Mouse (Mus musculus) C2C12 (cell line): ENCODE data around the gene Cnn3. TPM values are rescaled to one million over a fixed set of nuclear protein-coding genes. Genes with fewer than 3 reads are reported as not detected.

ENCODE experiments used
- H3K27me3 ChIP-seq: one replicate; pipeline ENCODE4 v1.6.1; 2011; ENCODE audit not compliant: control insufficient read depth, insufficient read depth, insufficient read length
- H3K36me3 ChIP-seq: one replicate; pipeline ENCODE4 v1.6.1; 2011; ENCODE audit not compliant: control insufficient read depth, insufficient read depth
- H3K4me3 ChIP-seq: one replicate; pipeline ENCODE4 v1.5.1; 2011; ENCODE audit warnings: mild to moderate bottlenecking, control low read depth; ENCODE audit not compliant: poor library complexity, insufficient read depth, severe bottlenecking
- H3K79me2 ChIP-seq: one replicate; pipeline ENCODE4 v1.6.1; 2011; ENCODE audit not compliant: control insufficient read depth, insufficient read depth
- H3K79me3 ChIP-seq: one replicate; pipeline ENCODE4 v1.6.1; 2011; ENCODE audit warnings: low read depth, control low read depth
- H3ac ChIP-seq: one replicate; pipeline ENCODE3; 2011; ENCODE audit warnings: low read depth; ENCODE audit not compliant: control insufficient read depth, insufficient read length
- CEBPB ChIP-seq: IDR thresholded peaks from one replicate; pipeline ENCODE4 v1.6.1; 2011; ENCODE audit warnings: low read depth, mild to moderate bottlenecking, control low read depth, moderate library complexity
- CTCF ChIP-seq: IDR thresholded peaks from one replicate; pipeline ENCODE4 v1.5.1; 2011; ENCODE audit not compliant: control insufficient read depth, insufficient read depth, insufficient read length
- FOSL1 ChIP-seq: IDR thresholded peaks from one replicate; pipeline ENCODE4 v1.8.0; 2011; ENCODE audit warnings: mild to moderate bottlenecking, low read length; ENCODE audit not compliant: poor library complexity, insufficient read depth, severe bottlenecking
- MAX ChIP-seq: IDR thresholded peaks from one replicate; pipeline ENCODE4 v1.6.1; 2011; ENCODE audit warnings: mild to moderate bottlenecking, control low read depth
- MYOD1 ChIP-seq: IDR thresholded peaks from one replicate; pipeline ENCODE4 v1.6.1; 2011; ENCODE audit warnings: low read depth; ENCODE audit not compliant: control insufficient read depth, insufficient read length
- MYOG ChIP-seq: IDR thresholded peaks from one replicate; pipeline ENCODE4 v1.6.1; 2011; ENCODE audit not compliant: control insufficient read depth, insufficient read length; ENCODE audit errors: extremely low read depth
- USF1 ChIP-seq: IDR thresholded peaks from one replicate; pipeline ENCODE4 v1.6.1; 2011; ENCODE audit warnings: low read depth, mild to moderate bottlenecking, control low read depth, moderate library complexity
- polyA plus RNA-seq: library from polyadenylated mRNA; unstranded; fragments of >200 nt; fragmentation: generic; extraction: Trizol; gene quantifications from one replicate; pipeline ENCODE4 v1.2.1, GENCODE M21; 2012; ENCODE audit warnings: missing spikeins

The Cnn3 gene
- polyA plus RNA-seq, 1 experiment: 362 TPM

GRCm38 (mm10) chr3:121460473-121461193 lies 34.3 kb downstream of the Cnn3 start:
- H3K36me3 ChIP-seq: peaks cover 45% of the 10 kb centered on the region
- no peaks in the 10 kb centered on the region for H3K27me3 ChIP-seq

DNA sequence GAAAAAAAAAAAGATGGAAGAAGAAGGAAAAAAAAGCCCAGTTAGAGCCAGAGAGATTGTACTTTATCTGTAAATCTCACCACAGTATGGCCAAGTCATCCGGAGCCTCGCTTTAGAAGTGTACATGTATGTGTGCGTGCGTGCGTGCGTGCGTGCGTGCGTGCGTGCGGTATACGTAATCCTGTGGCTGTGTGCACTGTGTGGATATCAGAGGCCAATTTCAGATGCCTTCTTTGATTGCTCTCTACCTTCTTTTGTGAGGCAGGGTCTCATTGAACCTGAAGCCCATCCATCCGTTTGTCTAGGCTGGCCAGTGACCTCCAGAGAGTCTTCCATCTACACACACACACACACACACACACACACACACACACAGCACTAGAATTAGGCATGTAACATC lies 35.2 kb downstream of the Cnn3 start:
- Histone ChIP-seq H3K27me3 (no peaks in the 10 kb centered on the region), H3K79me3 (no peaks in the 10 kb centered on the region), H3K4me3 (no peak overlapping the region), H3K36me3 (peaks cover 38% of the 10 kb centered on the region), H3ac (no peak overlapping the region), H3K79me2 (no peaks in the 10 kb centered on the region)
- TF ChIP-seq MAX (no peak), FOSL1 (no peak), MYOG (no peak), CEBPB (no peak), MYOD1 (no peak), USF1 (no peak), CTCF (no peak)

More at GRCm38 (mm10) chr3:121460473-121461193, 34.3 kb downstream of the Cnn3 start:
- Histone ChIP-seq H3K4me3 (no peak overlapping the region), H3K79me2 (no peaks in the 10 kb centered on the region), H3K79me3 (peaks cover 1% of the 10 kb centered on the region), H3ac (no peak overlapping the region)
- TF ChIP-seq MYOG (no peak), MYOD1 (no peak), FOSL1 (no peak), CEBPB (no peak), MAX (no peak), CTCF (no peak), USF1 (no peak)

DNA sequence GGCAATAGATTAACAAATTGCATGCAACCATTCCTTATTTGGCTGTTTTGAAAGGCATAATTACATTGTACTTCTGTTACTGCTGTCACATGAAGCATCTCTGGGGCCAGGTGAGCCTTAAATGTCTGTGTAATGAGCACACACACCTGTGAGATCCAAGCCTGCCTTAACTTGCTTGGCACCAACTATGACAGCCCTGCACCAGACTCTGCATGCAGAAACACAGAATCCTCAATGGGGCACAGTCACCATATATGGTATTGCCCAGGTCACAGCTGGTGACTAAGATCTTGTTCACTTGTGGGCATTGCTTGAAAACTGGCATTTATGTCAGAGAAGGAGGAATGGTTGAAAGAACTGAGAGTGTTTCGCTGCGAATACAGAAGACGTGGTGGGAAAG lies 36.5 kb downstream of the Cnn3 start:
- no peak overlapping the region for H3K4me3 ChIP-seq
- no peak for TF ChIP-seq CEBPB
- no peak for TF ChIP-seq MAX
- TF ChIP-seq MYOD1: no peak
- no peak for TF ChIP-seq FOSL1
- TF ChIP-seq CTCF: no peak
- TF ChIP-seq MYOG: no peak
- TF ChIP-seq USF1: no peak

DNA sequence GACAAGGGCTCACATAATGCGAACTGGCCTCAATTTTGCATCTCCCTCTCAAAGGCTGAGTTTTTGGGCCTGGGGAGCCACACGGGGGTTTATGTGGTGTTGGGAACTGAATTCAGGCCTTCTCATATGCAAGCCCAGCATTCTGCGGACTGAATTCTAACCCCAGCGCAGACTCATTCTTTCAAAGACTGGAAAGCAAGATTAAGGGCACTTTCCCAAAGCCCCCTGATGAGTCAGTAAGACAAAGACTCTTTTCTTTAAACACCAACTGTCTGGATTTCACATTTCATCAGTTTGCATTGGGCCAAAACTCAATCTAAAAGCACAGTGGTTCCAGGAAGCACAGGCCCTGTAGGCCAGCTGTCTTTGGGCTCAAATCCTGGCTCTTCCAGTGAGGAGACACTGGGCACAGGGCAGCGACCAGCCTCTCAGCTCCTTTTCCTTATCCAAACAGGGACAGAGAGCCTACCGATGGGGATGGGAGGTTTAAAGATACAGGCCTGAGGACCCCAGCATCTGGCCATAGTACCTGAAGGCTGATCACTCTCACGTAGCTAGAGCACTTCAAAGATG lies 38.5 kb downstream of the Cnn3 start:
- Histone ChIP-seq H3K79me2 (no peaks in the 10 kb centered on the region), H3K4me3 (no peak overlapping the region), H3ac (no peak overlapping the region), H3K36me3 (peaks cover 5% of the 10 kb centered on the region), H3K27me3 (no peaks in the 10 kb centered on the region), H3K79me3 (no peaks in the 10 kb centered on the region)
- no peak for TF ChIP-seq MYOD1
- no peak for TF ChIP-seq CTCF
- no peak for TF ChIP-seq MAX
- TF ChIP-seq CEBPB: no peak
- TF ChIP-seq USF1: no peak
- TF ChIP-seq MYOG: no peak
- no peak for TF ChIP-seq FOSL1

More for the DNA sequence above, 36.5 kb downstream of the Cnn3 start:
- H3ac ChIP-seq: no peak overlapping the region
- no peaks in the 10 kb centered on the region for H3K79me2 ChIP-seq
- no peaks in the 10 kb centered on the region for H3K27me3 ChIP-seq
- no peaks in the 10 kb centered on the region for H3K79me3 ChIP-seq
- peaks cover 24% of the 10 kb centered on the region for H3K36me3 ChIP-seq

GRCm38 (mm10) chr3:121465795-121466194 lies 39.5 kb downstream of the Cnn3 start:
- Histone ChIP-seq H3K79me3 (no peaks in the 10 kb centered on the region), H3K4me3 (no peak overlapping the region), H3ac (no peak overlapping the region), H3K27me3 (no peaks in the 10 kb centered on the region), H3K36me3 (no peaks in the 10 kb centered on the region), H3K79me2 (no peaks in the 10 kb centered on the region)
- TF ChIP-seq MYOG (no peak), FOSL1 (no peak), MAX (no peak), CEBPB (no peak), CTCF (no peak), MYOD1 (no peak), USF1 (no peak)
